Comparison of ENCODE assay signal across 24 mouse cellular contexts in genomic region chr5:4917274-4917673, GRCm38 (mm10).
A peak's percentile ranks its signal among the peaks of the same experiment; 100 is the strongest.
DNase-seq lines count a peak whose midpoint lies in the region; ATAC-seq and TF ChIP-seq lines count a peak whose summit lies in the region.
"Had no signal": no experiment of that assay in that cellular context is flagged by ENCODE, and none has a peak within 500 bp of the region (broad histone marks: within the 10 kb centered on the region; RNA-seq: fewer than 3 reads in every experiment).

No protein-coding gene starts in this region.

- intact Hi-C loops in left cerebral cortex, adult 2 months (cut with DNase I): loop anchor here (1.0 to 5.0 kb wide), 4 partner anchors 160 to 815 kb away; partner anchors contain the start of genes Cyp51 and Fzd1

- DNase-seq in cerebellum, postnatal 4 days (ENCODE audit: low spot score in 2 of 2): no peak
- peak; percentile 20 to 31 for DNase-seq in frontal cortex, postnatal 36 days (ENCODE audit: low spot score in 2 of 2)
- DNase-seq in frontal cortex, postnatal 10 days (ENCODE audit: low spot score in 2 of 2): no peak
- DNase-seq in left cerebral cortex, adult 2 months (ENCODE audit: extremely low spot score in 1 of 2, low spot score in 2 of 2): no peak
- no peak for DNase-seq in left cerebral cortex, adult 11 months (ENCODE audit: low spot score)
- peak; percentile 59 for DNase-seq in telencephalon, adult 2 months (ENCODE audit: low read depth, low spot score)
- no peak for DNase-seq in spleen, postnatal 10 days (ENCODE audit: low spot score in 2 of 2)
- DNase-seq: adrenal gland, postnatal 10 days; gastrocnemius, postnatal 10 days; heart, postnatal 10 days; liver, postnatal 0 days; lung, postnatal 4 days; right cerebral cortex, postnatal 14 days; thymus, adult 18-20 months; thymus, postnatal 25 days had no signal

- peak overlapping the region; percentile 53 for H3K27ac ChIP-seq in left cerebral cortex, adult 2 months
- H3K27ac ChIP-seq: heart, embryonic 13.5 days; hindbrain, embryonic 14.5 days; liver, embryonic 12.5 days had no signal

- ATAC-seq in cerebellum, adult (ENCODE audit: insufficient number of reproducible peaks, low FRiP score, low TSS enrichment): peak; percentile 34; the same call in 1 of the 2 replicates
- ATAC-seq: intestine, postnatal 0 days; liver, embryonic 12.5 days had no signal

- no peak for TF ChIP-seq CTCF in left cerebral cortex, adult 2 months (IDR thresholded peaks at IDR 0.05)

- H3K4me3 ChIP-seq in left cerebral cortex, adult 2 months: no peak overlapping the region
- H3K4me3 ChIP-seq: erythroblast, embryonic 14.5 days; heart, embryonic 13.5 days; kidney, embryonic 15.5 days; liver, embryonic 12.5 days; megakaryocyte, embryonic 14.5 days; midbrain, embryonic 13.5 days had no signal

Comparison
In these comparisons a context has a peak if more than half of its experiments do, and no peak if none do; other contexts are left out.
1. DNase-seq: peak in frontal cortex, postnatal 36 days (2 of 2) and telencephalon, adult 2 months (single experiment); none in cerebellum, postnatal 4 days (0 of 2), frontal cortex, postnatal 10 days (0 of 2), left cerebral cortex, adult 2 months (0 of 2), left cerebral cortex, adult 11 months (single experiment) and spleen, postnatal 10 days (0 of 2).